ENCODE assay signal across 13 mouse cellular contexts in genomic region chr2:75424363-75424762, GRCm38 (mm10).
DNase-seq lines count a peak whose midpoint lies in the region; ATAC-seq and TF ChIP-seq lines count a peak whose summit lies in the region.
"Had no signal": no experiment of that assay in that cellular context is flagged by ENCODE, and none has a peak within 500 bp of the region (broad histone marks: within the 10 kb centered on the region; RNA-seq: fewer than 3 reads in every experiment).

No protein-coding gene starts in this region.

- peak overlapping the region; percentile 13; the same call in 1 of the 2 replicates for H3K4me2 ChIP-seq in intestine, embryonic 14.5 days (ENCODE audit: low read length)
- H3K4me2 ChIP-seq in intestine, postnatal 0 days (replicated peaks; ENCODE audit: low read depth) = no peak overlapping the region
- peak overlapping the region; percentile 49 for H3K4me2 ChIP-seq in forebrain, embryonic 13.5 days
- peak overlapping the region; percentile 51 for H3K4me2 ChIP-seq in limb, embryonic 12.5 days

- 33% methylated on average over 7 of the region's 7 CpGs for WGBS in intestine, embryonic 14.5 days
- 58% methylated on average over 7 of the region's 7 CpGs for WGBS in intestine, postnatal 0 days
- 8% methylated on average over 7 of the region's 7 CpGs for WGBS in forebrain, embryonic 13.5 days
- 14% methylated on average over 7 of the region's 7 CpGs for WGBS in limb, embryonic 12.5 days

- no peaks in the 10 kb centered on the region for H3K4me1 ChIP-seq in intestine, embryonic 14.5 days (replicated peaks; ENCODE audit: control insufficient read depth, insufficient read depth, low read length)
- no peaks in the 10 kb centered on the region for H3K4me1 ChIP-seq in intestine, postnatal 0 days (replicated peaks; ENCODE audit: control insufficient read depth, insufficient read depth, low read length)
- peaks cover 36% of the 10 kb centered on the region for H3K4me1 ChIP-seq in forebrain, embryonic 13.5 days
- peaks cover 32% of the 10 kb centered on the region for H3K4me1 ChIP-seq in limb, embryonic 12.5 days (replicated peaks)

- no peaks in the 10 kb centered on the region for H3K36me3 ChIP-seq in intestine, embryonic 14.5 days (ENCODE audit: control insufficient read depth, insufficient read depth, low read length)
- H3K36me3 ChIP-seq in intestine, postnatal 0 days (ENCODE audit: control insufficient read depth, insufficient read depth) = no peaks in the 10 kb centered on the region
- no peaks in the 10 kb centered on the region for H3K36me3 ChIP-seq in forebrain, embryonic 13.5 days (ENCODE audit: poor library complexity, severe bottlenecking)
- H3K36me3 ChIP-seq in limb, embryonic 12.5 days = no peaks in the 10 kb centered on the region

- no peaks in the 10 kb centered on the region for H3K27me3 ChIP-seq in intestine, embryonic 14.5 days (replicated peaks; ENCODE audit: control insufficient read depth, insufficient read depth, low read length)
- H3K27me3 ChIP-seq in intestine, postnatal 0 days (replicated peaks; ENCODE audit: control insufficient read depth, insufficient read depth, low read length) = no peaks in the 10 kb centered on the region
- no peaks in the 10 kb centered on the region for H3K27me3 ChIP-seq in forebrain, embryonic 13.5 days
- H3K27me3 ChIP-seq in limb, embryonic 12.5 days = peaks cover 12% of the 10 kb centered on the region; the same call in 1 of the 2 replicates

- no peak overlapping the region for H3K27ac ChIP-seq in intestine, embryonic 14.5 days (ENCODE audit: low read depth)
- H3K27ac ChIP-seq in intestine, postnatal 0 days (ENCODE audit: low read depth, low read length) = no peak overlapping the region
- peak overlapping the region; percentile 78 for H3K27ac ChIP-seq in forebrain, embryonic 13.5 days
- H3K27ac ChIP-seq in limb, embryonic 12.5 days = no peak overlapping the region

- TF ChIP-seq CTCF in intestine, postnatal 0 days (IDR thresholded peaks at IDR 0.05; ENCODE audit: low read depth) = no peak

- no peak for DNase-seq in intestine, embryonic 14.5 days (ENCODE audit: low spot score)
- peak; percentile 52 for DNase-seq in embryo, embryonic 11 days
- no peak for DNase-seq in layer of hippocampus, postnatal 25 days (ENCODE audit: extremely low spot score in 1 of 2, low spot score in 1 of 2)
- DNase-seq in urinary bladder, postnatal 10 days (ENCODE audit: low spot score) = no peak
- DNase-seq: gastrocnemius, postnatal 25 days; kidney, postnatal 36 days; lung, postnatal 14 days; thymus, postnatal 25 days had no signal

- ATAC-seq in intestine, embryonic 14.5 days (replicated peaks; ENCODE audit: low FRiP score, low TSS enrichment, low read depth) = no peak
- ATAC-seq in intestine, postnatal 0 days = no peak
- ATAC-seq in forebrain, embryonic 13.5 days = no peak
- ATAC-seq in limb, embryonic 12.5 days (ENCODE audit: insufficient number of reproducible peaks, insufficient read depth, low FRiP score, low TSS enrichment, low read depth) = no peak
- no peak for ATAC-seq in megakaryocyte, adult 5-6 weeks (ENCODE audit: poor library complexity, severe bottlenecking)

- H3K9me3 ChIP-seq in intestine, embryonic 14.5 days (ENCODE audit: control insufficient read depth, low read length) = no peaks in the 10 kb centered on the region
- no peaks in the 10 kb centered on the region for H3K9me3 ChIP-seq in intestine, postnatal 0 days (ENCODE audit: control insufficient read depth)
- no peaks in the 10 kb centered on the region for H3K9me3 ChIP-seq in forebrain, embryonic 13.5 days (replicated peaks)
- no peaks in the 10 kb centered on the region for H3K9me3 ChIP-seq in limb, embryonic 12.5 days

- H3K4me3 ChIP-seq in intestine, embryonic 14.5 days (ENCODE audit: low read depth, low read length) = no peak overlapping the region
- H3K4me3 ChIP-seq in intestine, postnatal 0 days (ENCODE audit: low read depth, low read length) = no peak overlapping the region
- H3K4me3 ChIP-seq in forebrain, embryonic 13.5 days = no peak overlapping the region
- H3K4me3 ChIP-seq in limb, embryonic 12.5 days (replicated peaks) = no peak overlapping the region
- H3K4me3 ChIP-seq: myocyte had no signal

- H3K9ac ChIP-seq in intestine, embryonic 14.5 days (ENCODE audit: low read length) = no peak overlapping the region
- H3K9ac ChIP-seq in intestine, postnatal 0 days (ENCODE audit: low read depth, low read length) = no peak overlapping the region
- H3K9ac ChIP-seq in forebrain, embryonic 13.5 days = no peak overlapping the region
- H3K9ac ChIP-seq in limb, embryonic 12.5 days (replicated peaks) = no peak overlapping the region
